Mouse (Mus musculus) urinary bladder, postnatal 10 days (tissue): ENCODE results near the gene Ythdf1.

ENCODE experiments used
- DNase-seq: peaks from one replicate; pipeline ENCODE4 v3.0.0; 2022; ENCODE audit warnings: low spot score

The Ythdf1 gene

GRCm38 (mm10) chr2:180905556-180906221 is 15.1 kb downstream of the Ythdf1 start:
- DNase-seq = no peak

- DNase-seq = no peak
Measured at GRCm38 (mm10) chr2:180904435-180905208, 16.1 kb downstream of the Ythdf1 start.

GRCm38 (mm10) chr2:180902086-180902485 is 18.7 kb downstream of the Ythdf1 start:
- DNase-seq = no peak

GRCm38 (mm10) chr2:180897857-180898256 is 22.9 kb downstream of the Ythdf1 start:
- no peak for DNase-seq

- no peak for DNase-seq
Measured at GRCm38 (mm10) chr2:180896819-180897625, 23.7 kb downstream of the Ythdf1 start.

GRCm38 (mm10) chr2:180895837-180896525 is 24.8 kb downstream of the Ythdf1 start:
- no peak for DNase-seq

GRCm38 (mm10) chr2:180895321-180895720 is 25.4 kb downstream of the Ythdf1 start:
- no peak for DNase-seq

- no peak for DNase-seq
Measured at GRCm38 (mm10) chr2:180894734-180895133, 26.0 kb downstream of the Ythdf1 start.

GRCm38 (mm10) chr2:180894029-180894623 is 26.6 kb downstream of the Ythdf1 start:
- DNase-seq = no peak

GRCm38 (mm10) chr2:180893537-180894028 is 27.2 kb downstream of the Ythdf1 start:
- no peak for DNase-seq

- no peak for DNase-seq
Measured at GRCm38 (mm10) chr2:180892841-180893521, 27.8 kb downstream of the Ythdf1 start.

GRCm38 (mm10) chr2:180891835-180892323 is 28.9 kb downstream of the Ythdf1 start:
- no peak for DNase-seq

- no peak for DNase-seq
Measured at GRCm38 (mm10) chr2:180891075-180891834, 29.5 kb downstream of the Ythdf1 start.

- no peak for DNase-seq
Measured at GRCm38 (mm10) chr2:180890422-180891074, 30.2 kb downstream of the Ythdf1 start.

- no peak for DNase-seq
Measured at GRCm38 (mm10) chr2:180889921-180890280, 30.8 kb downstream of the Ythdf1 start.

GRCm38 (mm10) chr2:180889271-180889920 is 31.4 kb downstream of the Ythdf1 start:
- DNase-seq = no peak

- DNase-seq = no peak
Measured at GRCm38 (mm10) chr2:180885270-180885669, 35.5 kb downstream of the Ythdf1 start.

GRCm38 (mm10) chr2:180881281-180881680 is 39.5 kb downstream of the Ythdf1 start:
- DNase-seq = no peak
